Mouse (Mus musculus): ENCODE measurements around the gene Myo16.
A peak's percentile ranks its signal among the peaks of the same experiment; 100 is the strongest.

Gene Myo16

DNA sequence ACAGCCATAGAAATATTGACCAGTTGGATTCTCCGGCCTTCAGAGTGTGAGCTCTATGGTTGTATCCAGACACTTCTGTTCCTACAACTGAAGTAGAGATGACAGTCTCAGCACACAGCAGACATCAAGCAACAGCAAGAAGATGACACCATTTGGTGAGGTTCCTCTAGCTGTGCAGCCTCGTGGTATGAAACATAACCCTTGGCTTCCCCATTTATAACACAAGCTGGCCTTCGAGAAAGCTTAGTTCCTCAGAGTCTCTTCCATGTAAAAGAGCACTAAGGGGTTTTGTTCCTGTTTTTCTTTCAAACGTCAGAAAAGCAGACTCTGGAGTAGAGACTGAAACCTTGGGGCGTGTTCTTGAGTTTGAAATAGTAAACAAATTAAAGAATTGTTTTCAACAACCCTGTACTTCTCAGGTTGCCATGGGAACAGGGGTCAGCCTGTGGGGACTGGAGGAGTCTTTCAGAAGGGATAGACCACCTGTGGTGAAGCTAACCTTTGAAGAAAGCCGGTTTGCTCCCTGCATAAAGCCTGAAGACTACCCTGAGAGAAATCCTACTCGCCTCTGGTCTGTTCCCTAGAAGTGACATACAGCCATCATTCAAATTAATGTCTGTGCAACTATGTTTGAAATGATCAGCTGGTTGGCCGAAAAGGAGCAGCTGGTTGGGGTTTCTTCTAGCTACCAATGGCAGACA lies 510.2 kb downstream of the Myo16 start:
- DNase-seq (ENCODE audit: low read depth, low spot score): peak; percentile 7

DNA sequence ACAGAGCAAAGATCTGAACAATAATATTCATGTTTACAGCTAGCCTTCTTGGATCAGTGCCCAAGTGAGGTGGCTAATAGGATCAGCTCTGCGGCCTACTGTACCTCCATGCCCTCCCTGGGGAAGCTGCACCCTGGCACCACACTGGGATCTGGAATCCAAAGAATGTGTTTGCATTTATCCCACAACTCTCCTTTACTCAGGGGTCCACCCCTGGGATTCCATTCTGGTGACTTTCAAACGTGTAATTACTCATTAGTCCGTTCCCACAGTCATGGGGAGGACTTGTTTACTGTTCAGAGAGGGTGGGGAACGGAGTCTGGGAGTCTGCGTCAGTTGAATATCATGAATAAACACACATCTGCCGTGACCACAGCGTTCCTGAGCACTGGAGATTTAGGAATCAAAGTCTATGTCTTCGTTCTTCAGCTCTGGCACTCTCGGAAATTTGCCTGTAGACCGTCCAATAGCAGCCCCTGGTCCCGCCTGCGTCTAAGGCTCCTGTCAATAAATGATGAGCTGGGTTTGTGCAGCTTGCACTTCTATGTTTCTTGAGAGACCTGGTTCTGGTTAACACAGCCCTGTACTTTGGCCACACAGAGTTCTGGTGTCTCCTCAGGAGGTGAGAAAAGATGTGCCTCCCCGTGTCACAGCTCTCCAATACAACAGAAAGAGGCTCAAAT lies 511.3 kb downstream of the Myo16 start:
- no peak for DNase-seq (ENCODE audit: low read depth, low spot score)

DNA sequence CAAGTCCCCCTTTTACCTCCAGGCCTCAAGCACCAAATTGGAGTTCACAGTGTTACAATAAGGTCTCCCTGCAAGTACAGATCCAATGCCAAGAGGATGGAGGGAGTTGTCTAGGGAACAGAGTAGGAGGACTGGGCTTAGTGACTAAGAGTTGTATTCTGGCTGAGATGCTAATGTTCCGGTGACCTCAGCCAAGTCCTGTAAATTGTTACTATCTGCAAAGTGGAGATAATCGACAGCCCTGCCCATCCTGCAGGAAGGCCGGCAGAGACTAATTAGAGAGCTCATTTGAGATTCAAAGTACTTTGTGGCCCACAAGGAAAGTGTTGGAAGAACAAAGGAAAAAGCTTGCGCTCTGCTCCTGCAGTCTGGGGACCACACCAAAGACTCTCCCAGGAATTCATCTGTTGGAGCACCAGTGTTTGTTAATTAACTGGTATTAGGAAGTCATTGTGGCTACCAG lies 512.1 kb downstream of the Myo16 start:
- DNase-seq (ENCODE audit: low read depth, low spot score): peak; percentile 18

DNA sequence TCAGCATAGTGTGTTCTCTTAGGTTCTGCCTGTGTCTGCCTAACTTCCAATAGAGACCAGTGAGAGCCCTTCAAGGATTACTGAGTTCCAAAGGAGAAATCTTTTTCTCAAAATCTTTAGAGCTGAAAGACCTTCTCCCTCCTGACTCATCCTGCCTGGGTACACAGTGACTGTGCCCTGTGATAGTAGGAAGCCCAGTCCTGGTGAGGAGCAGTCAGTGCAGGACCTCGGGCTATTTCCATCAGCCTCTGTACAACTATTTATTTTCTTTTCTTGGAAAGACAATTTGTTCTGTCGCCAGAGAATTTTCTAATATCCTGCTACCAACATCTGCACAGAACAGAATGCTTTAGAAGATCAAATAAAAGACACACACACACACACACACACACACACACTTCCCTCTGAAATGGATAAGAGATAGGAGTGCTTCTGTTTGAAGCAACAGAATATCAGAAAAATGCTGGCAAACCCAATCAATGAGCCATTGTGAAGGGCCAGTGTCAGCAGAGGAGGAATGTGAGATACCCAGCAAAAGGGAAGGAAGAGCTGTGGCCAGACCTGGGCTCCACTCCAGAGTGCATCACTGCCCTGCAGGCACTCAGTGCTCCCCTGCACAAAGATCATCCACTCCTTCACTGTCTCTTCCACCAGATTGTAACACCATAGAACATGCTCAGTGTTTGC lies 518.3 kb downstream of the Myo16 start:
- DNase-seq (ENCODE audit: low read depth, low spot score): peak; percentile 58

DNA sequence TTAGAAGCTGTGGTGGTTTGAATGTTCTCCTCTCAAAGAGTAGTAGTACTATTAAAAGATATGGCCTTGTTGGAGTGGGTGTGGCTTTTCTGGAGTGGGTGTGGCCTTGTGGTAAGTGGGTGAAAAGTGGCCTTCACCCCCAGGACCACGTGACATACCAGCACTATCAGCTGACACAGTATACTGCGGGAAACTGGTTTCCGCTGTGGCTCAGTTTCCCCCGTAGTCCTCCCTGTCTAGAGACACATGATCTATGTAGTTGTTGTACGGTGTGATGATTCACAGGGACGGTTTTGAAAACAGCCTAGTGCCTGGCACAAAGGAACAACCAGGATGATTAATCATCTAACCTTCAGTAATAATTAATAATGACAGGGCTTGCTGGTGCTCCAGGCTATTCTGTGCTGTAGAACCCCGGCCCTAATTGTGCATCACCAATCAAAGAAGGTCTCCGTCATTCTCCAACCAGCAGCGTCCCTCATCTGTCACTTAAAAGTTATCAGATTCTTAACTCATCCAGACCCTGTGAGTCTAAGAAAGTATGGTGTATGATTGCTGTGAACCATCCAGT lies 524.2 kb downstream of the Myo16 start:
- no peak for DNase-seq (ENCODE audit: low read depth, low spot score)

DNA sequence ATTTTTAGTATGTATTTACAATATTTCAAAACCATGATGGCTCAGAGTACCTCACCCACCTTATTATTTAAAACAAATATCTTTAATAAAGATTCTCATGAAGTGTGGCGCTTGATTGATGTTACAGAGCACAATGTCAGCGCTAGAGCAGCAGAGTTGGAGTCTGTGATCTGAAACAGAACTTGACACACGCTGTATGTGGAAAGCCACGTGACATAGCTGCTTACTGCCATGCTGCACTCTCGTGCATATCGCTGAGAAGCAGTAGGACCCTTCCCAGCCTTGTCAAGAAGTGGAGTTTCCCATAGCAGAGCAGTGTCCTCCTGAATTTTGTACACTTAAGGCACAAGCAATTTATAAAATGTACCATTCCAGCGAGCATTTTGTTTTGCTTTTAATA lies 528.2 kb downstream of the Myo16 start:
- no peak for DNase-seq (ENCODE audit: low read depth, low spot score)

DNA sequence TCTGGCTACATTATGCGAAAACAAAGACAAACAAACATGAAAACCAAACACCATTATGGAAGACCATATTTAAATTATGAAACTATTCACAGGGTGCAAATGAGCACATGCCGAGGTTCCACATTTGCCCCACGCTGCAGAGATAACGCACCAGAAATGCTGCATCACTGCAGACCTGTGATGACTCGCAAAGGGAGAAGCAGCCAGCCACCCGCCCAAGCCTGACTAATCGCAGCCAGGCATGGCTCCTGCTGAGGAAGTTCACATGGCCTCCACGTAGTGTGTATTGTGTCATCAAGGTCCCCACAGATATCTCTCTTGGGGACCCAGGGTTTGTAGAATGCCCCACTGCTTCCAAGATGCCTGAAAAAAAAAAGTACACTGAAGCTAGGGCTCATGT lies 529.4 kb downstream of the Myo16 start:
- DNase-seq (ENCODE audit: low read depth, low spot score): peak; percentile 29
